Mouse (Mus musculus) yolk sac, embryonic 10.5 days (tissue): ENCODE data around the gene Sesn2.
"Not testable (repeated sequence)": the region's sequence is repeated elsewhere in the genome, so short reads cannot be mapped to it uniquely, and the experiment has no call there.

Experiments
- DNase-seq: peaks from one replicate; pipeline ENCODE4 v3.0.0-alpha.2; 2017; ENCODE audit warnings: low spot score

Gene Sesn2

GRCm38 (mm10) chr4:132482104-132482503, 28.2 kb downstream of the Sesn2 start:
- DNase-seq: not testable (repeated sequence)

- DNase-seq: no peak
Observed at GRCm38 (mm10) chr4:132477833-132478232, 32.5 kb downstream of the Sesn2 start.

- DNase-seq: no peak
Observed at GRCm38 (mm10) chr4:132475895-132476878, 34.1 kb downstream of the Sesn2 start.

- DNase-seq: peak; percentile 35
Observed at GRCm38 (mm10) chr4:132474631-132475030, 35.7 kb downstream of the Sesn2 start.

- DNase-seq: no peak
Observed at GRCm38 (mm10) chr4:132473411-132473810, 36.9 kb downstream of the Sesn2 start.

GRCm38 (mm10) chr4:132469873-132470272, 40.4 kb downstream of the Sesn2 start:
- DNase-seq: peak; percentile 81

GRCm38 (mm10) chr4:132464255-132464613, 46.1 kb downstream of the Sesn2 start:
- DNase-seq: no peak

- peak; percentile 93 for DNase-seq
Observed at GRCm38 (mm10) chr4:132463430-132464254, 46.7 kb downstream of the Sesn2 start, which contains the start of gene Med18. Med18 (minus strand) TSS chr4:132463921.

GRCm38 (mm10) chr4:132462836-132463235, 47.5 kb downstream of the Sesn2 start:
- no peak for DNase-seq

GRCm38 (mm10) chr4:132460225-132460624, 50.1 kb downstream of the Sesn2 start:
- DNase-seq: no peak

- no peak for DNase-seq
Observed at GRCm38 (mm10) chr4:132455561-132455960, 54.7 kb downstream of the Sesn2 start.

GRCm38 (mm10) chr4:132455146-132455545, 55.2 kb downstream of the Sesn2 start:
- no peak for DNase-seq

- no peak for DNase-seq
Observed at GRCm38 (mm10) chr4:132454216-132454615, 56.1 kb downstream of the Sesn2 start.

- no peak for DNase-seq
Observed at GRCm38 (mm10) chr4:132449778-132450177, 60.5 kb downstream of the Sesn2 start.

GRCm38 (mm10) chr4:132446105-132446504, 64.2 kb downstream of the Sesn2 start:
- DNase-seq: no peak

- no peak for DNase-seq
Observed at GRCm38 (mm10) chr4:132444516-132444915, 65.8 kb downstream of the Sesn2 start.
